Mouse (Mus musculus): Measurements from ENCODE around the gene Flvcr2. TPM values are rescaled to one million over a fixed set of nuclear protein-coding genes. Genes with fewer than 3 reads are reported as not detected.

The Flvcr2 gene
- polyA plus RNA-seq, 1 experiment, result 0.74 TPM

- H3K4me2 ChIP-seq (ENCODE audit: low read depth), result no peak overlapping the region
- H3ac ChIP-seq (ENCODE audit: control insufficient read depth, insufficient read length), result no peak overlapping the region
- no peak overlapping the region for H3K4me3 ChIP-seq
- no peaks in the 10 kb centered on the region for H3K27me3 ChIP-seq (ENCODE audit: control insufficient read depth, insufficient read depth, insufficient read length)
- no peaks in the 10 kb centered on the region for H3K36me3 ChIP-seq (ENCODE audit: control insufficient read depth, insufficient read depth)
- H3K79me2 ChIP-seq (ENCODE audit: control insufficient read depth, insufficient read depth), result no peaks in the 10 kb centered on the region
- no peak for TF ChIP-seq TCF12 (IDR thresholded peaks at IDR 0.05; ENCODE audit: insufficient read depth, poor library complexity, severe bottlenecking)
Observed at GRCm38 (mm10) chr12:85839371-85840000, 93.1 kb downstream of the Flvcr2 start.

- TF ChIP-seq TCF3 (IDR thresholded peaks at IDR 0.05; ENCODE audit: insufficient read length, low read depth) (no peak), MYOG (IDR thresholded peaks at IDR 0.05; ENCODE audit: control insufficient read depth in 1 of 3, insufficient read depth in 1 of 3, insufficient read length in 2 of 3, low read depth in 2 of 3) (no peak), MAX (IDR thresholded peaks at IDR 0.05; ENCODE audit: low read depth) (no peak), POLR2AphosphoS2 (IDR thresholded peaks at IDR 0.05; ENCODE audit: insufficient read length, low read depth) (no peak), MYOD1 (IDR thresholded peaks at IDR 0.05; ENCODE audit: control insufficient read depth in 1 of 3, insufficient read length in 2 of 3, low read depth in 2 of 3) (no peak), REST (IDR thresholded peaks at IDR 0.05; ENCODE audit: insufficient read depth, insufficient read length) (no peak), E2F4 (IDR thresholded peaks at IDR 0.05; ENCODE audit: insufficient read depth) (no peak), CEBPB (IDR thresholded peaks at IDR 0.05; ENCODE audit: insufficient read depth, poor library complexity, severe bottlenecking) (no peak), TCF12 (IDR thresholded peaks at IDR 0.05; ENCODE audit: insufficient read depth, poor library complexity, severe bottlenecking) (no peak), SRF (IDR thresholded peaks at IDR 0.05; ENCODE audit: control insufficient read depth, insufficient read length, low read depth) (no peak), POLR2A (IDR thresholded peaks at IDR 0.05; ENCODE audit: insufficient read length, low read depth) (no peak)
Observed at GRCm38 (mm10) chr12:85848164-85848958, 102.0 kb downstream of the Flvcr2 start.

DNA sequence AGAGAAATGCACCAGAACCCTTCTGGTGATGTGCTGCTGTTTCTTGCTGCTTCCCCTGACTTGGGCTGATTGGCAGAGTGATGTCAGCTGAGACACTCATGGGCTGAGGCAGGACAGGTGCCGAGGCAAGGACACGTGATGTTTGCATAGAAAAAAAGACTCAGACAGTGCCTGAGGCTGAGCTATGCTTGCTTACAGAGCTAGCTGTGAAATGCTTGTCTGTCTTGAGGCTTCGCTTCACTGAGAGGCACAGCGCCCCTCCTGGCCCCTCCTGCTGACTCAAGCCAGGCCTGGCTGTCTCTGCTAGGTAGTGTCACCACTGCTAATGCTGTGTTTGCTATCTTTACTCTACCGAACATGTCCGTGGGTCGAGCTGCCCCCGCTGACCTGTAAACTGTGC is 104.3 kb downstream of the Flvcr2 start:
- Histone ChIP-seq H3K4me2 (ENCODE audit: low read depth) (no peak overlapping the region), H3ac (ENCODE audit: control insufficient read depth, insufficient read length) (no peak overlapping the region), H3K36me3 (ENCODE audit: control insufficient read depth, insufficient read depth) (peaks cover 3% of the 10 kb centered on the region), H3K4me3 (no peak overlapping the region), H3K79me2 (ENCODE audit: control insufficient read depth, insufficient read depth) (no peaks in the 10 kb centered on the region), H3K27me3 (ENCODE audit: control insufficient read depth, insufficient read depth, insufficient read length) (no peaks in the 10 kb centered on the region)
- no peak for TF ChIP-seq E2F4 (IDR thresholded peaks at IDR 0.05; ENCODE audit: insufficient read depth)
- TF ChIP-seq CEBPB (IDR thresholded peaks at IDR 0.05; ENCODE audit: insufficient read depth, poor library complexity, severe bottlenecking), result no peak
- TF ChIP-seq TCF12 (IDR thresholded peaks at IDR 0.05; ENCODE audit: insufficient read depth, poor library complexity, severe bottlenecking), result no peak
- TF ChIP-seq POLR2A (IDR thresholded peaks at IDR 0.05; ENCODE audit: insufficient read length, low read depth), result no peak
- no peak for TF ChIP-seq SRF (IDR thresholded peaks at IDR 0.05; ENCODE audit: control insufficient read depth, insufficient read length, low read depth)
- no peak for TF ChIP-seq MYOG (IDR thresholded peaks at IDR 0.05; ENCODE audit: control insufficient read depth in 1 of 3, insufficient read depth in 1 of 3, insufficient read length in 2 of 3, low read depth in 2 of 3)
- TF ChIP-seq USF1 (IDR thresholded peaks at IDR 0.05; ENCODE audit: low read depth), result no peak
- TF ChIP-seq POLR2AphosphoS2 (IDR thresholded peaks at IDR 0.05; ENCODE audit: insufficient read length, low read depth), result no peak
- TF ChIP-seq MAX (IDR thresholded peaks at IDR 0.05; ENCODE audit: low read depth), result no peak
- no peak for TF ChIP-seq MYOD1 (IDR thresholded peaks at IDR 0.05; ENCODE audit: control insufficient read depth in 1 of 3, insufficient read length in 2 of 3, low read depth in 2 of 3)

More at GRCm38 (mm10) chr12:85848164-85848958, 102.0 kb downstream of the Flvcr2 start:
- Histone ChIP-seq H3K79me2 (ENCODE audit: control insufficient read depth, insufficient read depth) (no peaks in the 10 kb centered on the region), H3K27me3 (ENCODE audit: control insufficient read depth, insufficient read depth, insufficient read length) (no peaks in the 10 kb centered on the region), H3K4me3 (no peak overlapping the region), H3ac (ENCODE audit: control insufficient read depth, insufficient read length) (no peak overlapping the region), H3K4me2 (ENCODE audit: low read depth) (no peak overlapping the region), H3K36me3 (ENCODE audit: control insufficient read depth, insufficient read depth) (peaks cover 10% of the 10 kb centered on the region)

DNA sequence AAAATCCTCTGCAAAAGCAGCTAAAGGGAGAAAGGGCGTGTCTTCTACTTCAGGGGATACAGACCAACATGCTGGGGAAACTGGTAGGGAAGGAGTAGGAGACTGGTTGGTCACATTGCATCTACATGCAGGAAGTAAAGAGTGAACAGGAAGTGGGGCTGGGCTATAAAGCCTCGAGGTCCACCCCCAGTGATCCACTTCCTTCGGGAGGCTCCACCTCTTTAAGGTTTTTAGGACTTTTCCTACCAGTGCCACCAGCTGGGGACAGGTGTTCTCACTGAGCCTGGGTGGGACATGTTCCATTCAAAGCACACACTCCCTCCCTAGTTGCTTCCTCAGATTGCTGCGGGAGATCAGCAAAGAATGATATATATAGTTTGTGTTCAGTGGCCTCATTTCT is 107.5 kb downstream of the Flvcr2 start:
- TF ChIP-seq E2F4 (IDR thresholded peaks at IDR 0.05; ENCODE audit: insufficient read depth) (no peak), REST (IDR thresholded peaks at IDR 0.05; ENCODE audit: insufficient read depth, insufficient read length) (no peak), TCF12 (IDR thresholded peaks at IDR 0.05; ENCODE audit: insufficient read depth, poor library complexity, severe bottlenecking) (no peak), CEBPB (IDR thresholded peaks at IDR 0.05; ENCODE audit: insufficient read depth, poor library complexity, severe bottlenecking) (no peak), TCF3 (IDR thresholded peaks at IDR 0.05; ENCODE audit: insufficient read length, low read depth) (no peak), MAX (IDR thresholded peaks at IDR 0.05; ENCODE audit: low read depth) (no peak), POLR2A (IDR thresholded peaks at IDR 0.05; ENCODE audit: insufficient read length, low read depth) (no peak), MYOD1 (IDR thresholded peaks at IDR 0.05; ENCODE audit: control insufficient read depth in 1 of 3, insufficient read length in 2 of 3, low read depth in 2 of 3) (no peak), USF1 (IDR thresholded peaks at IDR 0.05; ENCODE audit: low read depth) (no peak), POLR2AphosphoS2 (IDR thresholded peaks at IDR 0.05; ENCODE audit: insufficient read length, low read depth) (no peak), MYOG (IDR thresholded peaks at IDR 0.05; ENCODE audit: control insufficient read depth in 1 of 3, insufficient read depth in 1 of 3, insufficient read length in 2 of 3, low read depth in 2 of 3) (no peak), SRF (IDR thresholded peaks at IDR 0.05; ENCODE audit: control insufficient read depth, insufficient read length, low read depth) (no peak)

More for the DNA sequence above, 107.5 kb downstream of the Flvcr2 start:
- Histone ChIP-seq H3K4me3 (no peak overlapping the region), H3ac (ENCODE audit: control insufficient read depth, insufficient read length) (no peak overlapping the region), H3K4me2 (ENCODE audit: low read depth) (no peak overlapping the region), H3K36me3 (ENCODE audit: control insufficient read depth, insufficient read depth) (no peaks in the 10 kb centered on the region), H3K79me2 (ENCODE audit: control insufficient read depth, insufficient read depth) (no peaks in the 10 kb centered on the region), H3K27me3 (ENCODE audit: control insufficient read depth, insufficient read depth, insufficient read length) (no peaks in the 10 kb centered on the region)
